Mouse (Mus musculus) kidney, adult 18-20 months (tissue): ENCODE data around the gene Tgds.
"Not testable (repeated sequence)": the region's sequence is repeated elsewhere in the genome, so short reads cannot be mapped to it uniquely, and the experiment has no call there.

Source experiments
- DNase-seq: peaks from one replicate; pipeline ENCODE4 v3.0.0; 2021

Tgds gene

DNA sequence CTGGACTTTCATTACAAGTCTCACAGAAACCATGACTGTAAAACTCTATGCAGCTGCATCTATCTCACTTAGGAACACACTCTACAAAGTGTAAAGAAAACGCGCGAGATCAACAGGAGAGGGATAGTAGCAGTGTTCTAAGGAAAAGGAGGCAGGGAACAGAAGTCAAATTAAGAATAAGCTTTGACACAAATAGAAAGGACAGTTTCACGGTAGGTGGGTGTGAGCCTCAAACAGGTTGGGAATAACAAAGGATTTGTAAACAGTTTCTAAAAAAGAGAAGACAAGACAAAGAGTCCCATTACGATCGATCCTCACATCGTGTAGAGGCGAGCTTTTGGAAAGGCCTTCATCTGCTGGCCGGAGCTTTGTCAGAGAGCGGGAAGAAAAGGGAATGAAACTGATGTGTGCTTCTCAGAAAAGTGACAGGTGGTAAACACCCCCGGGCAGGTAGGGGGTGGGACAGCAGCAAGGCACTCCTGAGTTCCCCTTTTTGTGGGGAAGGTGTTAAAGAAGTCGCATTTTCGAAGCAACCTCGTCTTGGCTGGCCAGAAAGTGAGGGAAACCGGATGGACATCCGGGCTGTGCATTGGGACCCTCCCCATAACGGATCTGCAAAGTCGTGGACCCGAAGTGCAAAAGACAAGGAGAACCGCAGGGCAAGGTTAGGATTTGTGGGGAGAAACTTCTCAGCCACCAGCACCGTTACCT, 469 bp downstream of the Tgds start:
- DNase-seq: no peak

DNA sequence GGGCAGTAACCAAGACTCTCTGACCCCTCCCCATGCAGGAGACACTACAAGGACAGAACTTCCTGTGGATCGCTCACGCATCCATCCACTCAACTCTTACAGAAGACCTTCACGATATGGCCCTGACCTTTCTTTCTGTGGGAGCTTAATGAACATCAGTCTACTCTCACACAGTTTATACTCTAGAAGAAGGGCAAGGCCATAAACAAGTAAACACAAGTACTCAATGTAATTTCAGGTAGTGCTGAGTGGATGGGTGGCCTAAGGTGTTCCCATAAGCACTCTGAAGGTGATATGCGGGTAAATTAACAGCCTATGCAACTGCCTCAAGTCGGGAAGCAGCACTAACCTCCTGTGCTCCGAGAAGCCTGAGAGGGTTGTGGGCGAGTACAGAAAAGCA, 1.1 kb downstream of the Tgds start:
- no peak for DNase-seq

DNA sequence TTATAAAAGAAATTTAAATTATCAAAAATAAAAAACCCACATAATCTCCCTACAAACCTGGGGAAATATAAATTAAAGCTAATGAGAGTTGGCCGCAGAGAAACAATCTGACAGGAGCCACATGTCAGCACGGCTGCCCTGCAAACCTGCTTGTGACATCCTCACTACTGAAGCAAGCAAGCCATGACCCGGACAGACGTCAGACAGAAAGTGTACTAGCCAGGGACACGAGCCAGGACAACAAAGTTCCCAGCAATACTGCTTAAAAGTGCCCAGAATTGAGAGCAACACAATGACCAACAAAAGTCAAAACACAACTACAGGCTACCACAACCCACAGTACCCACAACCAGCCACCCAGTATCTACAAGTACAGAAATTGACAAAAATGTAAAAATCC, 6.3 kb downstream of the Tgds start:
- no peak for DNase-seq

GRCm38 (mm10) chr14:118124771-118125170, 7.8 kb downstream of the Tgds start:
- DNase-seq: no peak

GRCm38 (mm10) chr14:118124129-118124528, 8.4 kb downstream of the Tgds start:
- DNase-seq: no peak

GRCm38 (mm10) chr14:118113116-118113515, 19.4 kb downstream of the Tgds start:
- no peak for DNase-seq

- not testable (repeated sequence) for DNase-seq
Measured at GRCm38 (mm10) chr14:118107479-118107878, 25.1 kb downstream of the Tgds start.

- no peak for DNase-seq
Measured at GRCm38 (mm10) chr14:118101227-118101990, 31.1 kb downstream of the Tgds start.

- DNase-seq: no peak
Measured at GRCm38 (mm10) chr14:118098265-118098664, 34.3 kb downstream of the Tgds start.

DNA sequence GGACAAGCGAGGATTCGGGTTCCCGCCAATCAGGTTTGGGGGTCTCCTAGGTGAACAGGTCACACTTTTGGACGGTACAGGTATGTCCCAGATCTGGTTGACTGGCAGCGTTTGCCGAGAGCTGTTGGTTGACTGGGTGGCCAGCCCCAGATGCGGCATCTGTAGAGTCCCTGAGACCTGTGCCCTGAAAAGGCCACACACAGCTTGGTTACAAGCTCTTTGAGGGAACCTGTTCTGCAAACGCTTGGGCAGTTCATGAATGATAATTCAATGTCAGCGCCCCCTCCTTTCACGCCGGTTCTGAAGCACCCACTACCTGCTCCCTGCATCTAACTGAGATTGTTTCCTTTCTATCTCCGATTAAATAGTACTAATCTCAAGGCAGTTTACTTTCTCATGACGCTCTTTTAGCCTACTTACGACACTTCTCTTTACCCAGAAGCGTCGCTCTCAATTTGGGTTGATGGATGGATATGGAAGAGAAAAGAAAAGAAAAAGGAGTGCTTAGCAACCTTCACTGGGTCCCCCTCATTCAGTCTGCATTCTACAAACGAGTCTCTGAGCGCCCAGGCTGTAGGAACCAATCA, 42.7 kb downstream of the Tgds start:
- DNase-seq: no peak

DNA sequence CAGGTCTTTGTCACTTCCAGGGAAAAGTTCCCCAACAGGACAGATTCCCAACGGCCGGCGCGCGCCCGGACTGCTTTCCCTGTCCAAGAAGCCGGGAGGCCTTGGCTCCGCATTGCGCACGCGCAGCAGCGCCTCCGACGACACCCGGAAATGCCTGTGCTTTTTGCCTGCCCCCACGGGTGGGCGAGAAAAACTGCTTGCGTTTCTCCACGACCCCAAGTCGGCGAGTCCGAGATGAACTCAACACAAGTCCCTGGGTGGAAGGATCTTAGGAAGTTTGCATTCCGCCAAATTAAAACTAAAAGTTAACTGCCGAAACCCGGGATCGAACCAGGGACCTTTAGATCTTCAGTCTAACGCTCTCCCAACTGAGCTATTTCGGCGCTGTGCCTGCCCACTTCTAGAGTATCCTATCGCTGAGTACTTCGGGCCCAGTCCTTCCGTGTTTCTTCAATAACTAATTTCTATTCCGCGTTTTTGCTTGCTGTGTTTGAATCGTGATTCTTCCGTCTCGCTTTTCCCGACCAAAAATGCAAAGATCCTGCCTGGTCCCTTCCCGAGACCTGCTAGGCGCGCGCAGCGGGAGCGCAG, 43.2 kb downstream of the Tgds start:
- peak; percentile 93 for DNase-seq

GRCm38 (mm10) chr14:118088437-118089207, 43.9 kb downstream of the Tgds start:
- no peak for DNase-seq

GRCm38 (mm10) chr14:118086271-118087035, 46.1 kb downstream of the Tgds start:
- no peak for DNase-seq

DNA sequence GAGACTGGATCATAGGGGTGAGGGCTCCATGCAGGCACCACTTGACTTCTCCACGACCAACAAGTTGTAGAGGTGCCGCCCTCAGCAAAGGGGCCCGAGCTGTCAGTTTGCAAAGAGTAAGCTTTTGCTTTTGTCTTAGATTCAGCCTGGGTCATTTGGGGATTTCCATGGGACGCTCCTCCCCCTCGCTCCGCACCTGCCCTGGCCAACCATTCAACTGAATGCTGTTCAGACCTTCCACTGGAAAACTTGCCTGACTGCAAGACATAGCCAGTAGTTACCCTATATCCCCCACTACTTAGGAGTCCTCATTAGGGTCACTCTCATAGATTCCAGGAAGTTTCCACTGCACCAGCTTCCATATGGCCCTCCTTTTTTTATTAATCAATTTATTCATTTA, 48.7 kb downstream of the Tgds start:
- no peak for DNase-seq

DNA sequence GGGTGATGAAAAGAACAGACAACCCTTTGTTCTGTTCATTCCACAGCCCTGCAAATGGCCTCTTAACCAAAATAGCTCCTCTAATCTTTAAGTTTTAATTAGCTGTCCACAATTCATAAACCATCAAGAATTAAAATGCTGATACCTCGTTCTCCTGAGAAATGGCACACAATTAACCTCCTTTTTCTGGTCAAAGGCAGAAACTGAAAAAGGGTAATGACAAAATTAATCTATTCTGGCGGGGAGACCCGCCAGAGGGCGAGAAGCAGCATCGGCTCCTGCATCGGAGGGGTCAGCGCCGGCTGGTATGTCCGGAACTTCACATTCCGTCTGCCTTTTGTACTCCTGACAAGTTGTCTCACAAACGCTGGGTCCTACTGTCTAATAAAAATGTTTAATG, 51.9 kb downstream of the Tgds start:
- no peak for DNase-seq

DNA sequence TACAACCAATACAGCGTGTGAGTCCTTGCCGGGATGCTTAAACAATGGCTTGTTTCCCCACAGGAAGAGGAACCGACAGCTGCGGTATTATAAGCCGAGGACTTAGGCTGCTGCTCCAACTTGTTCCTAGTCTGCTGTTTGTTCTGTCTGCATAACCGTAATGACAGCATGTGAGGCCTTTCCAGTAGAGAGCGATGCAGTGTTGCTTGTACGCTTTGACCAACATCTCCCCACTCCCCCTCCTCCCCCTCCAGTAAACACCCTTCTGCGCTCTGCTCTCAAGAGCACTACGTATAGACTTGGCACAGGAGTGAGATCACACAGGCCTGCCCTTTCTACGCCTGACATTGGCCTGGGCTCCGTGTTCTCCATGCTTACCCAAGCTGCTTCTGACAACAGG, 62.5 kb downstream of the Tgds start:
- DNase-seq: no peak

- DNase-seq: no peak
Measured at GRCm38 (mm10) chr14:118069439-118070079, 63.0 kb downstream of the Tgds start.
